Mouse (Mus musculus) cortical plate, adult 2 months (tissue): ENCODE measurements at regions not wholly inside any gene's neighbourhood (a gene's known extent, or its start where the extent isn't known, plus 50 kb on each side); places are given as distances from the start of the nearest gene placed in this dataset.

ENCODE experiments used
- CTCF ChIP-seq: fragments of 200-500 bp; IDR thresholded peaks from 2 replicates; pipeline ENCODE4 v1.5.1; 2011; ENCODE audit warnings: mild to moderate bottlenecking, control low read depth, low read length; ENCODE audit not compliant: insufficient read depth; ENCODE audit errors: extremely low read depth
- POLR2A ChIP-seq: fragments of 200-500 bp; IDR thresholded peaks from 2 replicates; pipeline ENCODE4 v1.6.1; 2011; ENCODE audit warnings: mild to moderate bottlenecking, low read length, control low read depth; ENCODE audit not compliant: insufficient read depth; ENCODE audit errors: extremely low read depth

DNA sequence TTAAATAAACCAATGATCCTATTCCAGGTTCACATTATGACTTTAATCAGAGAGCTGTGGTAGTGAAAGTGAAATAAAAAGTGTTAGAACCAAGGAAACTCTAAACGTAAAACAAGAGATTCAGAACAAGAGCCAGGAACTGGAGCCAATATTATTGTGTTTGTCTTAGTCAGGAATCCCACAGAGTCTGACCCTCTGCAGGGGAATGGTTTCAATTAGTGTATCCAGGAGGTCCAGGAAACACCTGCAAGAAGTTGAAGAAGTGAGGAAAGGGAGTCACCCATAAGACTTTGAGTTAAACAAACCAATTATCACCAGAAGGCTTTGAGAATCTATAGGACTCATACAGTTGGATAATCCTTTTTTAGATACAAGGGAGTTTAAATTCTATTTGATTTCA is 76.2 kb upstream of the Sptlc3 start:
- TF ChIP-seq POLR2A (no peak), CTCF (no peak)
